8 mouse cellular contexts compared by ENCODE assay signal in the genomic region with DNA sequence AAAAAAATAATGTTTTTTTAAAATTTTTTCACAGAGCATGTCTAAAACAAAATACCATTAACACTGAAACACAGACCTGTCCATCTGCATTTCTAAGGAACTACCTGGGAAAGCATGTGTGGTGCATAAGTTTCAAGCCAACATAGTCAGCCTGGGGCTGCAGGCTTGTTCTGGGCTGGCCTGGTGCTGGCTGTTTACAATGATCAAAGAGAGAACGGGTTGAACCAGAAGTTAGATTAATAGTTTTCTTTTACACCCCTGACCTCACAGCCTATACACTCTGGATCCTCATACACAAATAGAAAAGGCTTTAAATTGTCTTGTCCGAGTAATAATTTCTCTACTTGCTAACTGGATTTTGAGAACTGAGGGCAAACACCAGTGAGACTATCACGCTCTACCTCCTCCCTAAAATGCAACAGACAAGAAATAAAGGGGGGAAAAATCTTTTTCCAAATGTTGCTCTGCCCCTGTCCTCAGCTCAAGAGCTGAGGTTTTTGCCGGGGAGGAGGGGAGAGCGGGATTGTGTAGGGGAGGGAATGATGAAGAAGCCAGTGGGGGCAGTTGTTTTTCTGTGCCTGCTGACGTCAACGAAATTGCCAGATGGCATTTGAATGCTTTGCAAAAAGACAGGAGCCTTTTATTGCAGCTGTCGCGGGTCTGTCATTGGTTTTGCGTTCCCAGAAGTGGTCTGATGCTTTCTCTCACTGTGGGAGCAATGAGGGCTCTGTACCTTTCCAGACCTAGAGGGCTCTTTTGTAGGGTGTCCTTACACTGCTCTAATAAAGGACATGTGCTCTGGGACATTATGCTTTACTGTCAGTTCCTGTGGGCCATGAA.
DNase-seq lines count a peak whose midpoint lies in the region; ATAC-seq and TF ChIP-seq lines count a peak whose summit lies in the region.

No protein-coding gene starts in this region.

- H3K79me2 ChIP-seq in heart, adult 2 months (replicated peaks; ENCODE audit: control insufficient read depth, insufficient read depth, low read length), result peaks cover 2% of the 10 kb centered on the region

- no peak for TF ChIP-seq CTCF in heart, adult 2 months (IDR thresholded peaks at IDR 0.05)
- no peak for TF ChIP-seq CTCF in cerebellum, adult 2 months (IDR thresholded peaks at IDR 0.05; ENCODE audit: borderline replicate concordance, insufficient read depth, low read depth, low read length)

- no peak for TF ChIP-seq POLR2A in heart, adult 2 months (IDR thresholded peaks at IDR 0.05; ENCODE audit: insufficient read depth, low read depth, low read length)
- TF ChIP-seq POLR2A in cerebellum, adult 2 months (IDR thresholded peaks at IDR 0.05; ENCODE audit: borderline replicate concordance, insufficient read depth, low read length), result no peak

- H3K36me3 ChIP-seq in heart, embryonic 13.5 days, result peaks cover 4% of the 10 kb centered on the region; the same call in 1 of the 2 replicates
- 0 out of 2 replicates have a peak, but pooled peaks cover 2% of the 10 kb centered on the region for H3K36me3 ChIP-seq in heart, adult 2 months (ENCODE audit: control insufficient read depth, insufficient read depth, low read length)
- no peaks in the 10 kb centered on the region for H3K36me3 ChIP-seq in hindbrain, embryonic 13.5 days
- H3K36me3 ChIP-seq in limb, embryonic 11.5 days (ENCODE audit: control insufficient read depth, insufficient read depth, low read length), result no peaks in the 10 kb centered on the region

- no peak for TF ChIP-seq EP300 in heart, adult 2 months (IDR thresholded peaks at IDR 0.05; ENCODE audit: insufficient read depth, low read depth, low read length)

- H3K27me3 ChIP-seq in heart, embryonic 13.5 days (replicated peaks), result no peaks in the 10 kb centered on the region
- no peaks in the 10 kb centered on the region for H3K27me3 ChIP-seq in heart, adult 2 months (ENCODE audit: control insufficient read depth, insufficient read depth, low read length)
- no peaks in the 10 kb centered on the region for H3K27me3 ChIP-seq in hindbrain, embryonic 13.5 days
- H3K27me3 ChIP-seq in limb, embryonic 11.5 days (ENCODE audit: control insufficient read depth, insufficient read depth, low read length), result no peaks in the 10 kb centered on the region
- no peaks in the 10 kb centered on the region for H3K27me3 ChIP-seq in cerebellum, adult 2 months (ENCODE audit: control insufficient read depth, insufficient read depth, low read length)

- no peak overlapping the region for H3K4me3 ChIP-seq in heart, embryonic 13.5 days
- H3K4me3 ChIP-seq in heart, adult 2 months, result no peak overlapping the region
- no peak overlapping the region for H3K4me3 ChIP-seq in hindbrain, embryonic 13.5 days
- H3K4me3 ChIP-seq in limb, embryonic 11.5 days (ENCODE audit: low read depth, low read length), result no peak overlapping the region
- no peak overlapping the region for H3K4me3 ChIP-seq in cerebellum, adult 2 months (replicated peaks; ENCODE audit: insufficient read depth, low read depth, low read length)

- H3K9me3 ChIP-seq in heart, embryonic 13.5 days, result peaks cover 5% of the 10 kb centered on the region; the same call in 1 of the 2 replicates
- H3K9me3 ChIP-seq in hindbrain, embryonic 13.5 days, result no peaks in the 10 kb centered on the region
- H3K9me3 ChIP-seq in limb, embryonic 11.5 days (ENCODE audit: control insufficient read depth, low read length), result no peaks in the 10 kb centered on the region

- WGBS in heart, embryonic 13.5 days, result 52% methylated on average over 10 of the region's 10 CpGs
- 68% methylated on average over 10 of the region's 10 CpGs for WGBS in heart, adult 2 months
- 31% methylated on average over 10 of the region's 10 CpGs for WGBS in hindbrain, embryonic 13.5 days
- WGBS in limb, embryonic 11.5 days, result 10% methylated on average over 10 of the region's 10 CpGs
- WGBS in cerebellum, adult 2 months, result 47% methylated on average over 10 of the region's 10 CpGs

- no peak overlapping the region; the same call in 1 of the 2 replicates for H3K4me2 ChIP-seq in heart, embryonic 13.5 days
- H3K4me2 ChIP-seq in hindbrain, embryonic 13.5 days, result no peak overlapping the region
- no peak overlapping the region for H3K4me2 ChIP-seq in limb, embryonic 11.5 days (ENCODE audit: low read depth, severe bottlenecking)

- peak overlapping the region; percentile 61 for H3K27ac ChIP-seq in heart, embryonic 13.5 days (replicated peaks)
- no peak overlapping the region for H3K27ac ChIP-seq in heart, adult 2 months
- peak overlapping the region; percentile 69 for H3K27ac ChIP-seq in hindbrain, embryonic 13.5 days
- H3K27ac ChIP-seq in limb, embryonic 11.5 days (replicated peaks; ENCODE audit: low read depth, low read length), result no peak overlapping the region
- no peak overlapping the region for H3K27ac ChIP-seq in cerebellum, adult 2 months (ENCODE audit: insufficient read depth, low read length)

- 0 out of 2 replicates have a peak overlapping the region, but pooled peaks have one; percentile 13 for H3K9ac ChIP-seq in heart, embryonic 13.5 days
- H3K9ac ChIP-seq in heart, adult 2 months (ENCODE audit: low read depth, low read length), result no peak overlapping the region
- no peak overlapping the region for H3K9ac ChIP-seq in hindbrain, embryonic 13.5 days
- H3K9ac ChIP-seq in limb, embryonic 11.5 days (ENCODE audit: low read length), result no peak overlapping the region

- DNase-seq in heart, adult 2 months, result no peak
- DNase-seq in embryo, embryonic 11 days, result peak; percentile 76
- peak; percentile 46 for DNase-seq in limb, embryonic 11.5 days (ENCODE audit: low spot score)
- DNase-seq in right cerebral cortex, postnatal 14 days, result peak; percentile 10
- no peak for DNase-seq in cerebellum, adult 2 months
- no peak for DNase-seq in thymus, adult 18-20 months

- intact Hi-C loops in heart, adult 2 months (cut with DNase I), result no loop called here

- peaks cover 17% of the 10 kb centered on the region for H3K4me1 ChIP-seq in heart, embryonic 13.5 days
- H3K4me1 ChIP-seq in heart, adult 2 months (ENCODE audit: control insufficient read depth, insufficient read depth, low read length), result no peaks in the 10 kb centered on the region
- peaks cover 15% of the 10 kb centered on the region for H3K4me1 ChIP-seq in hindbrain, embryonic 13.5 days (replicated peaks)
- H3K4me1 ChIP-seq in limb, embryonic 11.5 days (ENCODE audit: control insufficient read depth, insufficient read depth, low read length), result peaks cover 10% of the 10 kb centered on the region
- no peaks in the 10 kb centered on the region; the same call in 1 of the 2 replicates for H3K4me1 ChIP-seq in cerebellum, adult 2 months (ENCODE audit: control insufficient read depth, insufficient read depth, low read length)

- ATAC-seq in heart, embryonic 13.5 days (ENCODE audit: extremely low read depth, insufficient number of reproducible peaks, low FRiP score, low TSS enrichment), result no peak
- peak; percentile 84 for ATAC-seq in hindbrain, embryonic 13.5 days (ENCODE audit: low FRiP score)
- ATAC-seq in limb, embryonic 11.5 days (ENCODE audit: insufficient number of reproducible peaks, low FRiP score, low TSS enrichment, low read depth), result peak; percentile 73; the same call in 1 of the 2 replicates

Comparison
In these comparisons a context has a peak if more than half of its experiments do, and no peak if none do; other contexts are left out.
1. H3K27ac ChIP-seq: peak in heart, embryonic 13.5 days (single experiment) and hindbrain, embryonic 13.5 days (single experiment); none in heart, adult 2 months (single experiment), limb, embryonic 11.5 days (single experiment) and cerebellum, adult 2 months (single experiment).
2. DNase-seq: peak in embryo, embryonic 11 days (single experiment), limb, embryonic 11.5 days (single experiment) and right cerebral cortex, postnatal 14 days (single experiment); none in heart, adult 2 months (0 of 2), cerebellum, adult 2 months (0 of 2) and thymus, adult 18-20 months (0 of 2).